Mouse (Mus musculus): Measurements from ENCODE around the gene Galr3.
"Not testable (repeated sequence)": the region's sequence is repeated elsewhere in the genome, so short reads cannot be mapped to it uniquely, and the experiment has no call there.

The Galr3 gene

GRCm38 (mm10) chr15:79041585-79041984 is at the start of gene Galr3:
Gene Galr3 (plus strand): TSS chr15:79041885.
- DNase-seq (ENCODE audit: low spot score), result no peak

- no peak for DNase-seq (ENCODE audit: low spot score)
Measured at GRCm38 (mm10) chr15:78992235-78992634, 49.5 kb upstream of the Galr3 start.

- no peak for DNase-seq (ENCODE audit: low spot score)
Measured at GRCm38 (mm10) chr15:78992925-78993324, 48.8 kb upstream of the Galr3 start.

GRCm38 (mm10) chr15:78995916-78996315 is 45.8 kb upstream of the Galr3 start:
- no peak for DNase-seq (ENCODE audit: low spot score)

GRCm38 (mm10) chr15:78996663-78997062 is 45.0 kb upstream of the Galr3 start:
- DNase-seq (ENCODE audit: low spot score), result no peak

- no peak for DNase-seq (ENCODE audit: low spot score)
Measured at GRCm38 (mm10) chr15:78998348-78998747, 43.3 kb upstream of the Galr3 start.

GRCm38 (mm10) chr15:78999586-78999985 is 42.1 kb upstream of the Galr3 start:
- DNase-seq (ENCODE audit: low spot score), result no peak

- DNase-seq (ENCODE audit: low spot score), result no peak
Measured at GRCm38 (mm10) chr15:79000357-79000791, 41.3 kb upstream of the Galr3 start.

- DNase-seq (ENCODE audit: low spot score), result no peak
Measured at GRCm38 (mm10) chr15:79001559-79001958, 40.1 kb upstream of the Galr3 start.

- no peak for DNase-seq (ENCODE audit: low spot score)
Measured at GRCm38 (mm10) chr15:79002036-79002435, 39.6 kb upstream of the Galr3 start.

GRCm38 (mm10) chr15:79003079-79003478 is 38.6 kb upstream of the Galr3 start:
- no peak for DNase-seq (ENCODE audit: low spot score)

- no peak for DNase-seq (ENCODE audit: low spot score)
Measured at GRCm38 (mm10) chr15:79005581-79005980, 36.1 kb upstream of the Galr3 start.

- no peak for DNase-seq (ENCODE audit: low spot score)
Measured at GRCm38 (mm10) chr15:79006638-79007037, 35.0 kb upstream of the Galr3 start.

- DNase-seq (ENCODE audit: low spot score), result no peak
Measured at GRCm38 (mm10) chr15:79007059-79007458, 34.6 kb upstream of the Galr3 start.

GRCm38 (mm10) chr15:79007836-79008235 is 33.8 kb upstream of the Galr3 start:
- not testable (repeated sequence) for DNase-seq (ENCODE audit: low spot score)

GRCm38 (mm10) chr15:79009734-79010133 is 32.0 kb upstream of the Galr3 start:
- DNase-seq (ENCODE audit: low spot score), result no peak

- DNase-seq (ENCODE audit: low spot score), result no peak
Measured at GRCm38 (mm10) chr15:79011550-79011949, 30.1 kb upstream of the Galr3 start.

GRCm38 (mm10) chr15:79013382-79013781 is 28.3 kb upstream of the Galr3 start:
- DNase-seq (ENCODE audit: low spot score), result no peak

- no peak for DNase-seq (ENCODE audit: low spot score)
Measured at GRCm38 (mm10) chr15:79018191-79018590, 23.5 kb upstream of the Galr3 start.

GRCm38 (mm10) chr15:79018886-79019285 is 22.8 kb upstream of the Galr3 start:
- no peak for DNase-seq (ENCODE audit: low spot score)

GRCm38 (mm10) chr15:79022671-79023230 is 18.9 kb upstream of the Galr3 start:
- DNase-seq (ENCODE audit: low spot score), result no peak

- DNase-seq (ENCODE audit: low spot score), result no peak
Measured at GRCm38 (mm10) chr15:79023366-79023765, 18.3 kb upstream of the Galr3 start.

GRCm38 (mm10) chr15:79025687-79026308 is 15.9 kb upstream of the Galr3 start:
- no peak for DNase-seq (ENCODE audit: low spot score)

Data from layer of hippocampus, adult 9-10 months (tissue).